Mouse (Mus musculus): ENCODE measurements around the gene Tmem104. TPM values are rescaled to one million over a fixed set of nuclear protein-coding genes. Genes with fewer than 3 reads are reported as not detected.
A peak's percentile ranks its signal among the peaks of the same experiment; 100 is the strongest.

Tmem104 gene
- polyA plus RNA-seq, 1 experiment from 2014 or later = 15.3 TPM

- no peak for ATAC-seq (replicated peaks)
- WGBS = 89% methylated on average over 12 of the region's 12 CpGs
These were observed 56.5 kb downstream of the Tmem104 start for GRCm38 (mm10) chr11:115243783-115244182.

GRCm38 (mm10) chr11:115244840-115245239, 57.6 kb downstream of the Tmem104 start:
- Histone ChIP-seq H3K27ac (no peak overlapping the region), H3K4me3 (no peak overlapping the region), H3K36me3 (replicated peaks) (0 out of 2 replicates have a peak, but pooled peaks cover 5% of the 10 kb centered on the region), H3K27me3 (replicated peaks) (peaks cover 25% of the 10 kb centered on the region), H3K4me2 (no peak overlapping the region), H3K4me1 (peaks cover 22% of the 10 kb centered on the region), H3K9ac (no peak overlapping the region), H3K9me3 (no peaks in the 10 kb centered on the region)
- WGBS = 89% methylated on average over 8 of the region's 8 CpGs
- no peak for ATAC-seq (replicated peaks)

More at GRCm38 (mm10) chr11:115243783-115244182, 56.5 kb downstream of the Tmem104 start:
- peaks cover 15% of the 10 kb centered on the region for H3K27me3 ChIP-seq (replicated peaks)
- H3K36me3 ChIP-seq (replicated peaks) = 0 out of 2 replicates have a peak, but pooled peaks cover 5% of the 10 kb centered on the region
- no peak overlapping the region for H3K4me3 ChIP-seq
- H3K4me2 ChIP-seq = no peak overlapping the region
- peaks cover 18% of the 10 kb centered on the region for H3K4me1 ChIP-seq
- no peaks in the 10 kb centered on the region for H3K9me3 ChIP-seq
- no peak overlapping the region for H3K9ac ChIP-seq
- no peak overlapping the region for H3K27ac ChIP-seq

- WGBS = 53% methylated on average over 8 of the region's 8 CpGs
- no peak overlapping the region for H3K27ac ChIP-seq
- 0 out of 2 replicates have a peak, but pooled peaks cover 5% of the 10 kb centered on the region for H3K36me3 ChIP-seq (replicated peaks)
- H3K9me3 ChIP-seq = no peaks in the 10 kb centered on the region
- H3K4me3 ChIP-seq = no peak overlapping the region
- H3K4me1 ChIP-seq = peaks cover 32% of the 10 kb centered on the region
- H3K4me2 ChIP-seq = no peak overlapping the region
- H3K9ac ChIP-seq = no peak overlapping the region
- peaks cover 40% of the 10 kb centered on the region for H3K27me3 ChIP-seq (replicated peaks)
- no peak for ATAC-seq (replicated peaks)
These were observed 59.1 kb downstream of the Tmem104 start for GRCm38 (mm10) chr11:115246386-115246785.

- Histone ChIP-seq H3K36me3 (replicated peaks) (0 out of 2 replicates have a peak, but pooled peaks cover 5% of the 10 kb centered on the region), H3K4me2 (no peak overlapping the region), H3K4me3 (no peak overlapping the region), H3K9ac (no peak overlapping the region), H3K27me3 (replicated peaks) (peaks cover 40% of the 10 kb centered on the region), H3K27ac (no peak overlapping the region), H3K9me3 (no peaks in the 10 kb centered on the region), H3K4me1 (peaks cover 32% of the 10 kb centered on the region)
- 43% methylated on average over 3 of the region's 3 CpGs for WGBS
- no peak for ATAC-seq (replicated peaks)
These were observed 60.0 kb downstream of the Tmem104 start for GRCm38 (mm10) chr11:115247240-115247639.

- Histone ChIP-seq H3K9me3 (no peaks in the 10 kb centered on the region), H3K4me1 (peaks cover 32% of the 10 kb centered on the region), H3K27ac (no peak overlapping the region), H3K27me3 (replicated peaks) (peaks cover 43% of the 10 kb centered on the region), H3K9ac (no peak overlapping the region), H3K4me3 (no peak overlapping the region), H3K36me3 (replicated peaks) (0 out of 2 replicates have a peak, but pooled peaks cover 5% of the 10 kb centered on the region), H3K4me2 (no peak overlapping the region)
- WGBS = 70% methylated on average over 6 of the region's 6 CpGs
- no peak for ATAC-seq (replicated peaks)
These were observed 60.7 kb downstream of the Tmem104 start for GRCm38 (mm10) chr11:115247945-115248344.

- Histone ChIP-seq H3K4me1 (peaks cover 32% of the 10 kb centered on the region), H3K36me3 (replicated peaks) (no peaks in the 10 kb centered on the region), H3K9me3 (no peaks in the 10 kb centered on the region), H3K4me2 (peak overlapping the region; percentile 97), H3K27me3 (replicated peaks) (peaks cover 43% of the 10 kb centered on the region), H3K27ac (no peak overlapping the region), H3K4me3 (peak overlapping the region; percentile 50), H3K9ac (peak overlapping the region; percentile 48)
- ATAC-seq (replicated peaks) = peak; percentile 57
- WGBS = 2% methylated on average over 63 of the region's 63 CpGs
These were observed 62.6 kb downstream of the Tmem104 start for GRCm38 (mm10) chr11:115249721-115250404.

GRCm38 (mm10) chr11:115250405-115251090, 63.3 kb downstream of the Tmem104 start:
- Histone ChIP-seq H3K27ac (no peak overlapping the region), H3K27me3 (replicated peaks) (peaks cover 43% of the 10 kb centered on the region), H3K9me3 (no peaks in the 10 kb centered on the region), H3K4me3 (peak overlapping the region; percentile 50), H3K4me2 (peak overlapping the region; percentile 97), H3K4me1 (peaks cover 32% of the 10 kb centered on the region), H3K36me3 (replicated peaks) (no peaks in the 10 kb centered on the region), H3K9ac (peak overlapping the region; percentile 48)
- WGBS = under 1% methylated on average over 36 of the region's 36 CpGs
- no peak for ATAC-seq (replicated peaks)

- Histone ChIP-seq H3K27ac (no peak overlapping the region), H3K9me3 (no peaks in the 10 kb centered on the region), H3K9ac (no peak overlapping the region), H3K27me3 (replicated peaks) (peaks cover 47% of the 10 kb centered on the region), H3K36me3 (replicated peaks) (no peaks in the 10 kb centered on the region), H3K4me2 (no peak overlapping the region), H3K4me3 (no peak overlapping the region), H3K4me1 (peaks cover 31% of the 10 kb centered on the region)
- WGBS = 60% methylated on average over 3 of the region's 3 CpGs
- ATAC-seq (replicated peaks) = no peak
These were observed 64.0 kb downstream of the Tmem104 start for GRCm38 (mm10) chr11:115251258-115251657.

GRCm38 (mm10) chr11:115257775-115258510, 70.7 kb downstream of the Tmem104 start:
- Histone ChIP-seq H3K27ac (no peak overlapping the region), H3K9me3 (no peaks in the 10 kb centered on the region), H3K27me3 (replicated peaks) (peaks cover 70% of the 10 kb centered on the region), H3K36me3 (replicated peaks) (no peaks in the 10 kb centered on the region), H3K4me1 (peaks cover 4% of the 10 kb centered on the region; the same call in 1 of the 2 replicates), H3K9ac (no peak overlapping the region), H3K4me3 (peak overlapping the region; percentile 26), H3K4me2 (peak overlapping the region; percentile 39)
- no peak for ATAC-seq (replicated peaks)
- WGBS = 15% methylated on average over 58 of the region's 59 CpGs

- Histone ChIP-seq H3K27ac (no peak overlapping the region), H3K27me3 (replicated peaks) (peaks cover 76% of the 10 kb centered on the region), H3K9me3 (no peaks in the 10 kb centered on the region), H3K4me3 (no peak overlapping the region), H3K4me1 (peaks cover 4% of the 10 kb centered on the region; the same call in 1 of the 2 replicates), H3K9ac (no peak overlapping the region), H3K36me3 (replicated peaks) (no peaks in the 10 kb centered on the region), H3K4me2 (no peak overlapping the region)
- 80% methylated on average over 4 of the region's 4 CpGs for WGBS
- no peak for ATAC-seq (replicated peaks)
These were observed 71.8 kb downstream of the Tmem104 start for GRCm38 (mm10) chr11:115259134-115259533.

- H3K27ac ChIP-seq = no peak overlapping the region
- no peak overlapping the region for H3K4me3 ChIP-seq
- no peaks in the 10 kb centered on the region for H3K36me3 ChIP-seq (replicated peaks)
- WGBS = 79% methylated on average over 11 of the region's 11 CpGs
- no peak for ATAC-seq (replicated peaks)
- no peaks in the 10 kb centered on the region for H3K9me3 ChIP-seq
- peaks cover 28% of the 10 kb centered on the region for H3K4me1 ChIP-seq
- no peak overlapping the region for H3K9ac ChIP-seq
- no peak overlapping the region for H3K4me2 ChIP-seq
- peaks cover 90% of the 10 kb centered on the region for H3K27me3 ChIP-seq (replicated peaks)
These were observed 75.7 kb downstream of the Tmem104 start for GRCm38 (mm10) chr11:115262954-115263353.
